Mouse (Mus musculus): ENCODE measurements at regions not wholly inside any gene's neighbourhood (a gene's known extent, or its start where the extent isn't known, plus 50 kb on each side); places are given as distances from the start of the nearest gene placed in this dataset.

GRCm38 (mm10) chr4:75787405-75787804, 509.3 kb upstream of the Dmac1 start:
- H3K4me1 ChIP-seq (ENCODE audit: control insufficient read depth in 1 of 2, insufficient read depth in 2 of 2): no peaks in the 10 kb centered on the region
- H3K9ac ChIP-seq (ENCODE audit: insufficient read depth, low read depth): no peak overlapping the region
- H3K27me3 ChIP-seq (replicated peaks): no peaks in the 10 kb centered on the region
- DNase-seq (ENCODE audit: extremely low read depth): no peak
- H3K4me3 ChIP-seq (replicated peaks in 1 of 3; ENCODE audit: low read depth in 2 of 3, low read length in 2 of 3, poor library complexity in 1 of 3): no peak overlapping the region
- peaks cover 20% of the 10 kb centered on the region for H3K9me3 ChIP-seq (replicated peaks; ENCODE audit: low read length)
- no peak overlapping the region for H3K27ac ChIP-seq (ENCODE audit: insufficient read depth, low read depth)
- no peaks in the 10 kb centered on the region for H3K79me2 ChIP-seq (replicated peaks; ENCODE audit: control insufficient read depth, extremely low read depth, insufficient read depth, poor library complexity, severe bottlenecking)
- dilution Hi-C loops (cut with MboI; ENCODE audit: extremely low pct_ligation_motif_present, extremely low pct_unique_long_range_greater_than_20kb, low sequenced_read_pairs): no loop called here
- H3K36me3 ChIP-seq (replicated peaks in 1 of 2; ENCODE audit: control insufficient read depth in 1 of 2, insufficient read depth in 1 of 2, low read length in 1 of 2): no peaks in the 10 kb centered on the region
- no peak overlapping the region for H3K4me2 ChIP-seq (ENCODE audit: insufficient read depth, low read depth, poor library complexity, severe bottlenecking)
- in situ Hi-C loops (cut with MboI; ENCODE audit: low pct_ligation_motif_present, low pct_unique_long_range_greater_than_20kb, low sequenced_read_pairs): no loop called here
- TF ChIP-seq ZC3H11A (IDR thresholded peaks at IDR 0.05; ENCODE audit: low read depth, low read length): no peak
- no peak for TF ChIP-seq USF1 (IDR thresholded peaks at IDR 0.05; ENCODE audit: low read depth, low read length)
- no peak for TF ChIP-seq CTCF (conservative IDR thresholded peaks at IDR 0.05 in 1 of 2, IDR thresholded peaks at IDR 0.05 in 1 of 2; ENCODE audit: low read depth in 2 of 2, low read length in 2 of 2)
- TF ChIP-seq KAT2A (IDR thresholded peaks at IDR 0.05; ENCODE audit: insufficient replicate concordance, low read length): no peak
- TF ChIP-seq ZNF384 (IDR thresholded peaks at IDR 0.05; ENCODE audit: low read depth, low read length): no peak
- TF ChIP-seq EP300 (IDR thresholded peaks at IDR 0.05; ENCODE audit: low read length): no peak
- no peak for TF ChIP-seq JUND (conservative IDR thresholded peaks at IDR 0.05; ENCODE audit: low read depth, low read length)

DNA sequence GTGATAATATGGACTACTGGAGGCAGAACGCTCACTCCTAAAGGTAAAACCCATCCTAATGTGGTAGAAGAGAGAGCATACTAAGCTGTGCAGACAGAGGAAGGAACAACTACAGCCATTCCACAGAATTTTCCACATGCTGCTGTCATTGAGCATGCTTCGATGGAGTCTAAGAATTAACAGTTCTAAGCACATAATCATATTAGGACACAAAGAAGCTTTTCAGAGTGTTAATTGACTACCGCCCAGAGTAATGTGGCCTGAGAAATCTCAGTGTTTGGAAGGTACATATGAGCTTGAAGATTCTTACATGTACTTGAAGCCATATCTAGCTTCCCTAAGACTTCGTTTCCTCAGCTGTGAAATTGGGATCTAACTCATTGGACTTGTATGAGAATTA, 508.3 kb upstream of the Dmac1 start:
- Histone ChIP-seq H3K79me2 (replicated peaks; ENCODE audit: control insufficient read depth, extremely low read depth, insufficient read depth, poor library complexity, severe bottlenecking) (no peaks in the 10 kb centered on the region), H3K27me3 (replicated peaks) (no peaks in the 10 kb centered on the region), H3K4me1 (ENCODE audit: control insufficient read depth in 1 of 2, insufficient read depth in 2 of 2) (no peaks in the 10 kb centered on the region), H3K9ac (ENCODE audit: insufficient read depth, low read depth) (no peak overlapping the region), H3K27ac (ENCODE audit: insufficient read depth, low read depth) (no peak overlapping the region), H3K9me3 (replicated peaks; ENCODE audit: low read length) (peaks cover 21% of the 10 kb centered on the region), H3K36me3 (replicated peaks in 1 of 2; ENCODE audit: control insufficient read depth in 1 of 2, insufficient read depth in 1 of 2, low read length in 1 of 2) (no peaks in the 10 kb centered on the region), H3K4me2 (ENCODE audit: insufficient read depth, low read depth, poor library complexity, severe bottlenecking) (no peak overlapping the region), H3K4me3 (replicated peaks in 1 of 3; ENCODE audit: low read depth in 2 of 3, low read length in 2 of 3, poor library complexity in 1 of 3) (no peak overlapping the region)
- dilution Hi-C loops (cut with MboI; ENCODE audit: extremely low pct_ligation_motif_present, extremely low pct_unique_long_range_greater_than_20kb, low sequenced_read_pairs): no loop called here
- in situ Hi-C loops (cut with MboI; ENCODE audit: low pct_ligation_motif_present, low pct_unique_long_range_greater_than_20kb, low sequenced_read_pairs): no loop called here
- no peak for TF ChIP-seq MAFK (IDR thresholded peaks at IDR 0.05; ENCODE audit: insufficient replicate concordance, low read length)
- no peak for TF ChIP-seq CTCF (conservative IDR thresholded peaks at IDR 0.05 in 1 of 2, IDR thresholded peaks at IDR 0.05 in 1 of 2; ENCODE audit: low read depth in 2 of 2, low read length in 2 of 2)
- no peak for TF ChIP-seq MEF2A (IDR thresholded peaks at IDR 0.05; ENCODE audit: borderline replicate concordance, low read depth, low read length)
- no peak for DNase-seq (ENCODE audit: extremely low read depth)

DNA sequence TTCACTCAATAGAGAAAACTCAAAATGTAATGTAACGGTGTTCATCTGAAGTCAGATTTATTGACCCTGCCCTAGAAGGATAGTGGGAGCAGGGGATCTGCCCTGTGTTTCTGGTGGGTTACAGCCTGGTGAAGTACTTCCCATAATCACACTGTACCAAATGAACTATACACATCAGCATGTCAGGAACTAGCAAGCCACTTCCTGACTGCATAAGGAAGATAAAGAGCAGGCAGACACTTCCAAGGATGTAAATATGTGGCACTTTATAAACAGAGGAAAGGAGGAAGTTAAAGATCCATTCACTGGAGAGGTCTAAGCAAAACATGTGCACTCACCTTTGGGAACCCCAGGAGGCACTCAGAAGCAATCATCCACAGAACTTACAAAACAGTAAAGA, 501.4 kb upstream of the Dmac1 start:
- peaks cover 36% of the 10 kb centered on the region for H3K9me3 ChIP-seq (replicated peaks; ENCODE audit: low read length)
- in situ Hi-C loops (cut with MboI; ENCODE audit: low pct_ligation_motif_present, low pct_unique_long_range_greater_than_20kb, low sequenced_read_pairs) (no loop called here), dilution Hi-C loops (cut with MboI; ENCODE audit: extremely low pct_ligation_motif_present, extremely low pct_unique_long_range_greater_than_20kb, low sequenced_read_pairs) (no loop called here)
- no peak overlapping the region for H3K9ac ChIP-seq (ENCODE audit: insufficient read depth, low read depth)
- no peaks in the 10 kb centered on the region for H3K4me1 ChIP-seq (ENCODE audit: control insufficient read depth in 1 of 2, insufficient read depth in 2 of 2)
- H3K4me3 ChIP-seq (replicated peaks in 1 of 3; ENCODE audit: low read depth in 2 of 3, low read length in 2 of 3, poor library complexity in 1 of 3): no peak overlapping the region
- DNase-seq (ENCODE audit: extremely low read depth): no peak
- no peaks in the 10 kb centered on the region for H3K79me2 ChIP-seq (replicated peaks; ENCODE audit: control insufficient read depth, extremely low read depth, insufficient read depth, poor library complexity, severe bottlenecking)
- no peaks in the 10 kb centered on the region for H3K27me3 ChIP-seq (replicated peaks)
- H3K27ac ChIP-seq (ENCODE audit: insufficient read depth, low read depth): no peak overlapping the region
- H3K36me3 ChIP-seq (replicated peaks in 1 of 2; ENCODE audit: control insufficient read depth in 1 of 2, insufficient read depth in 1 of 2, low read length in 1 of 2): no peaks in the 10 kb centered on the region
- H3K4me2 ChIP-seq (ENCODE audit: insufficient read depth, low read depth, poor library complexity, severe bottlenecking): no peak overlapping the region
- TF ChIP-seq USF2 (conservative IDR thresholded peaks at IDR 0.05; ENCODE audit: low read depth, low read length) (no peak), HCFC1 (IDR thresholded peaks at IDR 0.05; ENCODE audit: low read depth, low read length) (no peak)

Measured in CH12.LX (cell line).